Mouse (Mus musculus) brown adipose tissue, adult 24 weeks (tissue): Measurements from ENCODE around the gene Allc. TPM values are rescaled to one million over a fixed set of nuclear protein-coding genes. Genes with fewer than 3 reads are reported as not detected.

ENCODE experiments used
- H3K27ac ChIP-seq: fragments of 200-500 bp; replicated peaks from 2 replicates; pipeline ENCODE4 v1.5.1; 2012; ENCODE audit warnings: low read depth, mild to moderate bottlenecking, low read length
- H3K4me1 ChIP-seq: fragments of 200-500 bp; 2 replicates; pipeline ENCODE4 v1.6.1; 2012; ENCODE audit warnings: low read length, mixed read lengths; ENCODE audit not compliant: control insufficient read depth, insufficient read depth, insufficient read length
- H3K4me3 ChIP-seq: fragments of 200-500 bp; 2 replicates; pipeline ENCODE4 v1.5.1; 2012; ENCODE audit warnings: low read depth, mild to moderate bottlenecking, low read length, moderate library complexity; ENCODE audit not compliant: insufficient read depth
- polyA plus RNA-seq: library from polyadenylated mRNA; stranded (reverse); fragments of >200 nt; gene quantifications from 2 replicates; pipeline ENCODE4 v1.2.4, GENCODE M21; 2012; ENCODE audit not compliant: missing spikeins, insufficient read depth, insufficient read length

The Allc gene
- polyA plus RNA-seq, 1 experiment = not detected

- Histone ChIP-seq H3K4me3 (no peak overlapping the region), H3K27ac (no peak overlapping the region), H3K4me1 (no peaks in the 10 kb centered on the region)
These were observed 15.8 kb upstream of the Allc start for GRCm38 (mm10) chr12:28598110-28598509.

GRCm38 (mm10) chr12:28597699-28598098 lies 15.4 kb upstream of the Allc start:
- H3K4me3 ChIP-seq = no peak overlapping the region
- no peaks in the 10 kb centered on the region for H3K4me1 ChIP-seq
- no peak overlapping the region for H3K27ac ChIP-seq

- Histone ChIP-seq H3K4me1 (no peaks in the 10 kb centered on the region), H3K27ac (no peak overlapping the region), H3K4me3 (no peak overlapping the region)
These were observed 14.5 kb upstream of the Allc start for GRCm38 (mm10) chr12:28596851-28597250.

- H3K4me1 ChIP-seq = peaks cover 2% of the 10 kb centered on the region; the same call in 1 of the 2 replicates
- H3K27ac ChIP-seq = no peak overlapping the region
- H3K4me3 ChIP-seq = no peak overlapping the region
These were observed 8.1 kb upstream of the Allc start for GRCm38 (mm10) chr12:28590428-28590827.

- peaks cover 2% of the 10 kb centered on the region; the same call in 1 of the 2 replicates for H3K4me1 ChIP-seq
- peak overlapping the region; percentile 4; the same call in 1 of the 2 replicates for H3K4me3 ChIP-seq
- no peak overlapping the region for H3K27ac ChIP-seq
These were observed 7.0 kb upstream of the Allc start for GRCm38 (mm10) chr12:28589090-28589868.

GRCm38 (mm10) chr12:28587949-28588348 lies 5.6 kb upstream of the Allc start:
- Histone ChIP-seq H3K4me1 (peaks cover 2% of the 10 kb centered on the region; the same call in 1 of the 2 replicates), H3K27ac (no peak overlapping the region), H3K4me3 (no peak overlapping the region)

- Histone ChIP-seq H3K4me1 (no peaks in the 10 kb centered on the region), H3K4me3 (no peak overlapping the region), H3K27ac (no peak overlapping the region)
These were observed 1.7 kb upstream of the Allc start for GRCm38 (mm10) chr12:28584036-28584435.

GRCm38 (mm10) chr12:28579132-28579531 lies 3.2 kb downstream of the Allc start:
- Histone ChIP-seq H3K27ac (no peak overlapping the region), H3K4me1 (no peaks in the 10 kb centered on the region), H3K4me3 (no peak overlapping the region)

GRCm38 (mm10) chr12:28578147-28578546 lies 4.2 kb downstream of the Allc start:
- no peak overlapping the region for H3K4me3 ChIP-seq
- H3K4me1 ChIP-seq = no peaks in the 10 kb centered on the region

GRCm38 (mm10) chr12:28575366-28576070 lies 6.8 kb downstream of the Allc start:
- H3K27ac ChIP-seq = no peak overlapping the region
- no peak overlapping the region for H3K4me3 ChIP-seq
- H3K4me1 ChIP-seq = no peaks in the 10 kb centered on the region

More at GRCm38 (mm10) chr12:28578147-28578546, 4.2 kb downstream of the Allc start:
- H3K27ac ChIP-seq = no peak overlapping the region

GRCm38 (mm10) chr12:28572241-28572640 lies 10.1 kb downstream of the Allc start:
- Histone ChIP-seq H3K27ac (no peak overlapping the region), H3K4me3 (no peak overlapping the region), H3K4me1 (no peaks in the 10 kb centered on the region)

GRCm38 (mm10) chr12:28552299-28552698 lies 30.0 kb downstream of the Allc start, which contains the start of gene Dcdc2c:
Gene Dcdc2c (minus strand): TSS chr12:28552399.
- Histone ChIP-seq H3K4me3 (no peak within 1 kb of the TSS), H3K4me1 (no peaks in the 10 kb centered on the region), H3K27ac (no peak within 1 kb of the TSS)

GRCm38 (mm10) chr12:28551775-28552174 lies 30.5 kb downstream of the Allc start:
- H3K4me1 ChIP-seq = no peaks in the 10 kb centered on the region
- H3K27ac ChIP-seq = no peak overlapping the region
- H3K4me3 ChIP-seq = no peak overlapping the region

GRCm38 (mm10) chr12:28548887-28549286 lies 33.4 kb downstream of the Allc start:
- H3K4me3 ChIP-seq = no peak overlapping the region
- H3K27ac ChIP-seq = no peak overlapping the region
- no peaks in the 10 kb centered on the region for H3K4me1 ChIP-seq

- no peak overlapping the region for H3K27ac ChIP-seq
- H3K4me3 ChIP-seq = no peak overlapping the region
- peaks cover 4% of the 10 kb centered on the region; the same call in 1 of the 2 replicates for H3K4me1 ChIP-seq
These were observed 68.0 kb downstream of the Allc start for GRCm38 (mm10) chr12:28514264-28514775.
